Mouse (Mus musculus) MEL (cell line): Measurements from ENCODE around the gene Eif4e3.

Source experiments
- BHLHE40 ChIP-seq: IDR thresholded peaks from 2 replicates; pipeline ENCODE4 v1.6.1; 2012; ENCODE audit warnings: low read depth, mild to moderate bottlenecking, inconsistent platforms, low read length, improper control_type of control experiment, borderline replicate concordance
- CTCF ChIP-seq, 3 experiments: IDR thresholded peaks in 2 of 3; conservative IDR thresholded peaks in 1 of 3; 2 replicates each; pipeline ENCODE4 v1.5.1; 2011 to 2012; ENCODE audit warnings: low read length in 3 of 3, low read depth in 2 of 3, mild to moderate bottlenecking in 2 of 3, improper control_type of control experiment in 1 of 3, inconsistent platforms in 1 of 3, mixed read lengths in 1 of 3, moderate library complexity in 1 of 3; ENCODE audit not compliant: control insufficient read depth in 1 of 3, insufficient read depth in 1 of 3, poor library complexity in 1 of 3, severe bottlenecking in 1 of 3
- EP300 ChIP-seq, 2 experiments: IDR thresholded peaks; 2 replicates each; pipeline ENCODE4 v1.6.1; 2011; ENCODE audit warnings: improper control_type of control experiment in 2 of 2, low read length in 2 of 2, low read depth in 1 of 2, mild to moderate bottlenecking in 1 of 2
- MYB ChIP-seq: IDR thresholded peaks from 2 replicates; pipeline ENCODE4 v1.6.1; 2011; ENCODE audit warnings: mild to moderate bottlenecking, low read depth, low read length, improper control_type of control experiment
- POLR2AphosphoS5 ChIP-seq: IDR thresholded peaks from 2 replicates; pipeline ENCODE4 v1.6.1; 2012; ENCODE audit warnings: low read depth, borderline replicate concordance, mild to moderate bottlenecking, inconsistent platforms, low read length, moderate library complexity, mixed read lengths
- RCOR1 ChIP-seq: IDR thresholded peaks from 2 replicates; pipeline ENCODE4 v1.6.1; 2012; ENCODE audit warnings: low read depth, mild to moderate bottlenecking, inconsistent platforms, low read length, improper control_type of control experiment
- USF1 ChIP-seq: IDR thresholded peaks from 2 replicates; pipeline ENCODE4 v1.6.1; 2014; ENCODE audit warnings: low read depth, mild to moderate bottlenecking, inconsistent platforms, low read length, improper control_type of control experiment, moderate library complexity
- USF2 ChIP-seq, 2 experiments: IDR thresholded peaks; 2 replicates each; pipeline ENCODE4 v1.6.1; 2011 to 2012; ENCODE audit warnings: improper control_type of control experiment in 2 of 2, low read length in 2 of 2, borderline replicate concordance in 1 of 2, inconsistent platforms in 1 of 2, low read depth in 1 of 2, mild to moderate bottlenecking in 1 of 2; ENCODE audit not compliant: insufficient read depth in 1 of 2
- ZNF384 ChIP-seq: IDR thresholded peaks from 2 replicates; pipeline ENCODE4 v1.6.1; 2012; ENCODE audit warnings: low read depth, mild to moderate bottlenecking, inconsistent platforms, low read length, improper control_type of control experiment

GRCm38 (mm10) chr6:99660443-99660842 is 6.1 kb downstream of the Eif4e3 start:
- TF ChIP-seq CTCF (IDR thresholded peaks at IDR 0.05 in 2 of 3, conservative IDR thresholded peaks at IDR 0.05 in 1 of 3; ENCODE audit: control insufficient read depth in 1 of 3, insufficient read depth in 1 of 3, low read depth in 2 of 3, low read length in 3 of 3, poor library complexity in 1 of 3, severe bottlenecking in 1 of 3) (no peak), ZNF384 (no peak), MYB (no peak), USF2 (IDR thresholded peaks at IDR 0.05; ENCODE audit: borderline replicate concordance in 1 of 2, insufficient read depth in 1 of 2, low read depth in 1 of 2, low read length in 2 of 2) (no peak), RCOR1 (no peak), BHLHE40 (no peak), EP300 (IDR thresholded peaks at IDR 0.05; ENCODE audit: low read depth in 1 of 2, low read length in 2 of 2) (no peak), USF1 (no peak), POLR2AphosphoS5 (no peak)
